Mouse (Mus musculus): Measurements from ENCODE around the gene Hrk.

The Hrk gene

GRCm38 (mm10) chr5:118230071-118230611 is 65.7 kb downstream of the Hrk start:
- no peak for DNase-seq

GRCm38 (mm10) chr5:118236891-118237290 is 72.4 kb downstream of the Hrk start:
- no peak for DNase-seq
